Mouse (Mus musculus) myocyte (in vitro differentiated cells): ENCODE results near the gene Hnrnpf. TPM values are rescaled to one million over a fixed set of nuclear protein-coding genes. Genes with fewer than 3 reads are reported as not detected.

ENCODE experiments used
- H3K27me3 ChIP-seq: one replicate; pipeline ENCODE4 v1.6.1; 2011; ENCODE audit not compliant: control insufficient read depth, insufficient read depth, insufficient read length
- H3K36me3 ChIP-seq: one replicate; pipeline ENCODE4 v1.6.1; 2011; ENCODE audit not compliant: control insufficient read depth, insufficient read depth
- H3K4me2 ChIP-seq: one replicate; pipeline ENCODE4 v1.6.1; 2011; ENCODE audit warnings: low read depth, control low read depth
- H3K4me3 ChIP-seq: one replicate; pipeline ENCODE4 v1.5.1; 2011; ENCODE audit warnings: mild to moderate bottlenecking, control low read depth, moderate library complexity
- H3K79me2 ChIP-seq: one replicate; pipeline ENCODE4 v1.6.1; 2011; ENCODE audit not compliant: control insufficient read depth, insufficient read depth
- H3ac ChIP-seq: one replicate; pipeline ENCODE4 v1.6.1; 2011; ENCODE audit not compliant: control insufficient read depth, insufficient read length
- CEBPB ChIP-seq: IDR thresholded peaks from 2 replicates; pipeline ENCODE4 v1.6.1; 2011; ENCODE audit warnings: mild to moderate bottlenecking, moderate library complexity; ENCODE audit not compliant: poor library complexity, insufficient read depth, severe bottlenecking
- E2F4 ChIP-seq: IDR thresholded peaks from one replicate; pipeline ENCODE4 v1.6.1; 2011; ENCODE audit warnings: mild to moderate bottlenecking, control low read depth, moderate library complexity; ENCODE audit not compliant: insufficient read depth
- MAX ChIP-seq: IDR thresholded peaks from one replicate; pipeline ENCODE4 v1.6.1; 2011; ENCODE audit warnings: low read depth, mild to moderate bottlenecking, control low read depth
- MYOD1 ChIP-seq, 3 experiments: IDR thresholded peaks; one replicate each; pipeline ENCODE4 v1.6.1; 2011; ENCODE audit warnings: control low read depth in 2 of 3, low read depth in 2 of 3, mild to moderate bottlenecking in 2 of 3, moderate library complexity in 1 of 3; ENCODE audit not compliant: insufficient read length in 2 of 3, control insufficient read depth in 1 of 3
- MYOG ChIP-seq, 3 experiments: IDR thresholded peaks; one replicate each; pipeline ENCODE4 v1.6.1; 2011; ENCODE audit warnings: control low read depth in 2 of 3, low read depth in 2 of 3, mild to moderate bottlenecking in 2 of 3; ENCODE audit not compliant: insufficient read length in 2 of 3, control insufficient read depth in 1 of 3, insufficient read depth in 1 of 3
- POLR2A ChIP-seq: IDR thresholded peaks from one replicate; pipeline ENCODE4 v1.6.1; 2011; ENCODE audit warnings: low read depth, mild to moderate bottlenecking, control low read depth, moderate library complexity; ENCODE audit not compliant: insufficient read length
- POLR2AphosphoS2 ChIP-seq: IDR thresholded peaks from one replicate; pipeline ENCODE4 v1.6.1; 2011; ENCODE audit warnings: low read depth, control low read depth; ENCODE audit not compliant: insufficient read length
- REST ChIP-seq: IDR thresholded peaks from one replicate; pipeline ENCODE4 v1.6.1; 2011; ENCODE audit warnings: mild to moderate bottlenecking, control low read depth, moderate library complexity; ENCODE audit not compliant: insufficient read depth, insufficient read length
- SRF ChIP-seq: IDR thresholded peaks from one replicate; pipeline ENCODE4 v1.6.1; 2011; ENCODE audit warnings: low read depth; ENCODE audit not compliant: control insufficient read depth, insufficient read length
- TCF12 ChIP-seq: IDR thresholded peaks from one replicate; pipeline ENCODE4 v1.6.1; 2011; ENCODE audit warnings: mild to moderate bottlenecking, control low read depth; ENCODE audit not compliant: poor library complexity, insufficient read depth, severe bottlenecking
- TCF3 ChIP-seq: IDR thresholded peaks from one replicate; pipeline ENCODE4 v1.6.1; 2011; ENCODE audit warnings: low read depth, control low read depth; ENCODE audit not compliant: insufficient read length
- USF1 ChIP-seq: IDR thresholded peaks from one replicate; pipeline ENCODE4 v1.6.1; 2011; ENCODE audit warnings: low read depth, mild to moderate bottlenecking, control low read depth, moderate library complexity
- polyA plus RNA-seq: library from polyadenylated mRNA; unstranded; fragments of >200 nt; fragmentation: generic; extraction: Trizol; gene quantifications from one replicate; pipeline ENCODE4 v1.2.1, GENCODE M21; 2012; ENCODE audit warnings: missing spikeins

Hnrnpf gene
- polyA plus RNA-seq, 1 experiment: 186 TPM

DNA sequence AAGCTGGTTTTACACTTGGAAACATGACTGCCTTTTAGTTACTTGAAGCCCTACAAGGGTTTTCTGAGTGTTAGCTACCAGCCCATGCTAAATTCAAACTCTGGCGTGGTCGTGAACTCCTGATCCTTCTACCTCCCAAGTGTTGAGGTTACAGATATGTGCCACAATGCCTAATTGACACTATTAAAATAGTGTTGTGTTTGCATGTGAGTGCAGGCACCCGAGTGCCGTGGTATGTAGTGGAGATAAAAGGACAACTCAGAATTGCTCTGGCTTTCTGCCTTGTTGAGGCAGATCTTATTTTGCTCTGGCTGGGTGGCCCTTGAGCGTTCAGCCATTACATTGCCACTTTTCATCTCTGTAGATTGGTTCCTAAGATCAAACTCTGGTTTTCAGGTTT, 28.6 kb downstream of the Hnrnpf start:
- H3K36me3 ChIP-seq: peaks cover 38% of the 10 kb centered on the region
- no peak for TF ChIP-seq MYOD1 (IDR thresholded peaks at IDR 0.05; ENCODE audit: control insufficient read depth in 1 of 3, insufficient read length in 2 of 3, low read depth in 2 of 3)
- TF ChIP-seq SRF: no peak
- TF ChIP-seq POLR2AphosphoS2: peak; percentile 20
- TF ChIP-seq TCF12: no peak
- TF ChIP-seq E2F4: no peak
- no peak overlapping the region for H3ac ChIP-seq
- no peaks in the 10 kb centered on the region for H3K79me2 ChIP-seq
- H3K4me2 ChIP-seq: no peak overlapping the region
- no peaks in the 10 kb centered on the region for H3K27me3 ChIP-seq
- no peak overlapping the region for H3K4me3 ChIP-seq

DNA sequence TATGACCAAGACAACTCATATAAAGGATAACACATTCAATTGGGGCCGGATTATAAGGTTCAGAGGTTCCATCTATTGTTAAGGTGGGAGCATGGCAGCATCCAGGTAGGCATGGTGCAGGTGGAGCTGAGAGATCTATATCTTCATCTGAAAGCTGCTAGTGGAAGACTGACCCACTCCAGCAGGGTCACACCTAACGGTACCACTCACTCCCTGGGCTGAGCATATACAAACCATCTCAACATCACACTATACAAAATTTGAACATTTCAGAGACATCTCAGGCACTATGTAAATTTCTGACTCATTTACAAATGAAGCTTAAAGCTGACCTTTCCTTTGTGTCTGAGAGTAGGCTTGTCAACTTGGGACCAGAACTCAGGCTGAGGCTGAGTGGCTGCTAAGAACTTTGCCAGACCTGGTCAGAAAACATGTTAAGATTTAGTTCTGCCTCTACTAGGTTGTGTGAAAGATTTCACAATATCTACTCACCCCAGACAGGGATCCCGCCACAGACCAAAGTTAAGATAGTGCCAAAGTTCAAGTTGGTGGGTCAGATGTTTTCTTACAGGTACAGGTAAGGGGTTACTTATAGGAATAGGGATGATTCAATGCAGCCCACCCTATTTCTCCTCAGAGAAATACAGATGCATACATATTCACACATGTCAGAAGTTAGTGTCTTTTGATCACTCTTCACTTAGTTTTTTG, 30.0 kb downstream of the Hnrnpf start:
- Histone ChIP-seq H3K4me3 (no peak overlapping the region), H3K79me2 (no peaks in the 10 kb centered on the region), H3K4me2 (no peak overlapping the region), H3K27me3 (no peaks in the 10 kb centered on the region), H3K36me3 (peaks cover 38% of the 10 kb centered on the region), H3ac (no peak overlapping the region)
- TF ChIP-seq TCF3 (no peak), REST (no peak), USF1 (no peak), POLR2A (no peak), POLR2AphosphoS2 (peak; percentile 30), E2F4 (no peak), MYOG (IDR thresholded peaks at IDR 0.05; ENCODE audit: control insufficient read depth in 1 of 3, insufficient read depth in 1 of 3, insufficient read length in 2 of 3, low read depth in 2 of 3) (no peak), SRF (no peak)

DNA sequence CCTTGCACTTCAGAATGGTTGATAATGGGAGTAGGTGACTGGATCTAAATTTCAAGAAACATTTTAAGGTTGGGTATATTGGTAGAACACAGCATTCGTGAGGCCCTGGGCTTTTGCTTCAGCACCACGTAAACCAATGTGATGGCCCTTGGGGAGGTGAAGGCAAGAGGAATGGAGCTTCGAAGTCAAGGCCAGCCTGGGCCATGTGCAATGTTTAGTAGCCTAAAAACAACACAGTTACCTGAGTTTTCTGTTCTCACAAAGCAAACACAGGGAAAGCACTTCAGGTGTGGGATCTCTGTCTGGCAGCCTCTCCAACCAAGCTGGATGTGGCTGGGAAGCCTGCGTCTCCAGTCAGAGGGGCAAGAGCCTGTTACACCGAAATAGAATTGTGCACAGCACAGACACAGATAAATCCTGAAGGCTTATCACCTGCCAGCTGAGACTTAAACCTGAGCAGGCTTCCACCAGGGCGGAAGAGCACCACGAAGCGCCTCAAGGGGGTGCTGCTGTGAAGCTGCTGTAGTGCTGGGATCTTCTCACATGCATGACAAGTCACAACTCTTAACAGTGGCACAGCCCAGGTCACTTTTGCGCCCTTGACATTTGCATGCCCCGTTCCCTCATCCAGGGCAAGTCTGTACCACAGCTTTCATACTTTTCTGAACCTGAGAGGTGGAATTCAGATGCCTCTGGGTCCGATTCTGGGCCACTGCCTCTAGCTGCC, 32.4 kb downstream of the Hnrnpf start:
- Histone ChIP-seq H3K4me3 (no peak overlapping the region), H3K27me3 (no peaks in the 10 kb centered on the region), H3K36me3 (peaks cover 20% of the 10 kb centered on the region), H3K79me2 (no peaks in the 10 kb centered on the region), H3ac (no peak overlapping the region), H3K4me2 (no peak overlapping the region)
- TF ChIP-seq POLR2AphosphoS2 (peak; percentile 79), POLR2A (peak; percentile 8), USF1 (no peak), REST (no peak), TCF12 (no peak)

DNA sequence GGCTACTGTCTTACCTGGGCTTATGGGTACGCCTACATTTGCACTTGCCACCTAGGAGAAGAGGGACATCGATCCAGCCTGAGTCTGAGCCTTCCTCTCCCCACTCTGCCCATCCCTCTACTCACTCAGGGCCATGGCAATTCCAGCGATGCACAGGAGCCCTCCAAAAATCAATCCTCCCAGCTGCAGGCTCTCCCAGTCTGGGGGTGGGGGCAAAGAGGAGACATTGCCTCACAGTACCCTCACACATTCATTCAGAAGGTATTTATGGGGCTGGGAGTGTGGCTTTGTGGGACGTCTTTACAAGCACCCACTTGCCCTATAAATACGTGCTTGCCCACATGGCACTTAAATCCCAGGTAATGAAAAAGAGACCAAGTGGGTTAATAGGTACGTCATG, 34.2 kb downstream of the Hnrnpf start:
- no peak overlapping the region for H3K4me3 ChIP-seq
- TF ChIP-seq POLR2A (peak; percentile 16), CEBPB (no peak)
- peaks cover 11% of the 10 kb centered on the region for H3K36me3 ChIP-seq
- no peaks in the 10 kb centered on the region for H3K79me2 ChIP-seq
- H3K27me3 ChIP-seq: no peaks in the 10 kb centered on the region
- no peak overlapping the region for H3K4me2 ChIP-seq
- no peak overlapping the region for H3ac ChIP-seq

DNA sequence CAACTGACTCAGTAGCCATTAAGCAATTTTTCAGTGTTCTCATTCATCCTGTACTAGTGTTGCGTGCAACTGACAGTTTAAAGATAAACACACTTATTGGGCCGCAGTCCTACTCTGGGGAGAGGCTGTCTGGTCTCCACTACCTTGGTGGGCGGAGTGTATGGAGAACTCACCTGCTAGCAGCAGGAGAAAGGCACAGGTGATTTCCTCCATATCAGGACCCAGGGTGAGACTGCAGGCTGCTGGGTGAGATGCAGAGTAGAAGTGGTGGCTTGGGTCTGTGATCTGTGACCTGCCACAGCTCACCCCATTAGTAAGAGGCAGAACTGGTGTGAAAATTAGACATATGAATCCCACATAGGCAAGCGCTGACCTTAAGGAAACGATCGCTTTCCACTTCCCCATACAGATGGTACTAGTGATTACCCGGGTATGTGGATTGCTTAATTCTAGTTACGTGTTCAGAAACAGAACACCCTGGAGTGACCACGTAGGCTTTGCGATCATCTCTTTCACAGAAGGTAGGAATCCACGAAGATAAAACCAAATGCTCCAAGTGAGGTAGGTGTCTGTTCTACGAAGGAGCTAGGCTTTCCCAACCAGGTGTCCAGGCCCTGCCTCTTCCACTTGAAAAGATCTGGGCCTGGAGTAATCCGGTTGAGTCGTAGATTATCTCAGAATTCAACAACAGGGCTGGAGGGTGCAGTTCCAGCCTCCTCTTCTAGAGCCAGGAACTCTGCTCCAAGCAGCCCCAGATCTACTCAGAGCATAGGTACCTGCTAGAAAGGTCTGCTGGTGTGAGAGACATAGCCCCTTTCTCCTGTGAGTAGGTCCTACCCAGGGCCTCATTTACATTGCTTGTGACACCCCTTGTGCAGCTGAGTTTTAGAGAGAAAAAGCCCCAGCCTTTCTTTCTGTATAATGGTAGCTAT, 35.8 kb downstream of the Hnrnpf start:
- Histone ChIP-seq H3K36me3 (no peaks in the 10 kb centered on the region), H3K79me2 (no peaks in the 10 kb centered on the region), H3ac (no peak overlapping the region), H3K4me3 (no peak overlapping the region), H3K27me3 (no peaks in the 10 kb centered on the region), H3K4me2 (no peak overlapping the region)
- no peak for TF ChIP-seq POLR2A
- TF ChIP-seq POLR2AphosphoS2: no peak
- TF ChIP-seq MAX: no peak
- no peak for TF ChIP-seq SRF
- TF ChIP-seq USF1: no peak
- TF ChIP-seq E2F4: no peak
- no peak for TF ChIP-seq TCF3
- TF ChIP-seq MYOD1 (IDR thresholded peaks at IDR 0.05; ENCODE audit: control insufficient read depth in 1 of 3, insufficient read length in 2 of 3, low read depth in 2 of 3): no peak
- TF ChIP-seq TCF12: no peak
- no peak for TF ChIP-seq CEBPB
- TF ChIP-seq MYOG (IDR thresholded peaks at IDR 0.05; ENCODE audit: control insufficient read depth in 1 of 3, insufficient read depth in 1 of 3, insufficient read length in 2 of 3, low read depth in 2 of 3): no peak
- TF ChIP-seq REST: no peak
